ENCODE assay signal across 10 mouse cellular contexts in genomic region chr9:37248381-37248906, GRCm38 (mm10). TPM values are rescaled to one million over a fixed set of nuclear protein-coding genes. Genes with fewer than 3 reads are reported as not detected.
DNase-seq lines count a peak whose midpoint lies in the region; ATAC-seq and TF ChIP-seq lines count a peak whose summit lies in the region.
"Had no signal": no experiment of that assay in that cellular context is flagged by ENCODE, and none has a peak within 500 bp of the region (broad histone marks: within the 10 kb centered on the region; RNA-seq: fewer than 3 reads in every experiment).

No protein-coding gene starts in this region.

- H3K36me3 ChIP-seq in lung, embryonic 14.5 days (ENCODE audit: insufficient read depth): no peaks in the 10 kb centered on the region
- no peaks in the 10 kb centered on the region for H3K36me3 ChIP-seq in forebrain, embryonic 15.5 days
- H3K36me3 ChIP-seq: heart, embryonic 15.5 days had no signal

- no peaks in the 10 kb centered on the region for H3K27me3 ChIP-seq in lung, embryonic 14.5 days (ENCODE audit: insufficient read depth, low read length)
- H3K27me3 ChIP-seq in forebrain, embryonic 15.5 days: no peaks in the 10 kb centered on the region
- H3K27me3 ChIP-seq: heart, embryonic 15.5 days had no signal

- no peaks in the 10 kb centered on the region for H3K9me3 ChIP-seq in lung, embryonic 14.5 days (ENCODE audit: low read depth, low read length)
- no peaks in the 10 kb centered on the region for H3K9me3 ChIP-seq in forebrain, embryonic 15.5 days
- H3K9me3 ChIP-seq: heart, embryonic 15.5 days had no signal

- peak; percentile 13 for DNase-seq in embryo, embryonic 9.5 days (ENCODE audit: extremely low spot score)
- DNase-seq in embryo, embryonic 11 days: no peak
- no peak for DNase-seq in lung, embryonic 14.5 days
- no peak for DNase-seq in lung, postnatal 36 days
- DNase-seq in retina, postnatal 1 day: peak; percentile 36
- DNase-seq in heart, adult 18-20 months: no peak
- no peak for DNase-seq in right cerebral cortex, postnatal 25 days
- DNase-seq: adrenal gland, postnatal 10 days had no signal

- H3K4me3 ChIP-seq in lung, embryonic 14.5 days (ENCODE audit: low read depth, low read length): no peak overlapping the region
- no peak overlapping the region for H3K4me3 ChIP-seq in forebrain, embryonic 15.5 days
- H3K4me3 ChIP-seq: heart, embryonic 15.5 days had no signal

- H3K4me2 ChIP-seq in lung, embryonic 14.5 days: no peak overlapping the region
- H3K4me2 ChIP-seq in forebrain, embryonic 15.5 days (replicated peaks): no peak overlapping the region
- H3K4me2 ChIP-seq: heart, embryonic 15.5 days had no signal

- no peaks in the 10 kb centered on the region for H3K4me1 ChIP-seq in lung, embryonic 14.5 days (ENCODE audit: insufficient read depth)
- H3K4me1 ChIP-seq in forebrain, embryonic 15.5 days: peaks cover 12% of the 10 kb centered on the region

- ATAC-seq in lung, embryonic 14.5 days (ENCODE audit: insufficient read depth): peak; percentile 32; the same call in 1 of the 2 replicates
- peak; percentile 84 for ATAC-seq in forebrain, embryonic 15.5 days (replicated peaks)

- 38% methylated on average over 3 of the region's 3 CpGs for WGBS in lung, embryonic 14.5 days
- 49% methylated on average over 3 of the region's 3 CpGs for WGBS in forebrain, embryonic 15.5 days

- H3K9ac ChIP-seq in lung, embryonic 14.5 days: no peak overlapping the region
- no peak overlapping the region for H3K9ac ChIP-seq in forebrain, embryonic 15.5 days (replicated peaks)
- H3K9ac ChIP-seq: heart, embryonic 15.5 days had no signal

- TF ChIP-seq CTCF in lung, embryonic 14.5 days (IDR thresholded peaks at IDR 0.05; ENCODE audit: low read depth): 0 out of 2 replicates have a peak, but pooled peaks have one; percentile 9

- H3K27ac ChIP-seq in lung, embryonic 14.5 days (ENCODE audit: low read depth): no peak overlapping the region
- H3K27ac ChIP-seq in forebrain, embryonic 15.5 days (replicated peaks): peak overlapping the region; percentile 46
- H3K27ac ChIP-seq: heart, embryonic 15.5 days had no signal

RNA-seq across cellular contexts. Expression of gene Slc37a2, which starts 7.1 kb away (rescaled TPM):
- polyA plus RNA-seq in lung, embryonic 14.5 days (2014; fragmentation: Nextera tagmentation; extraction: Ambion mirVana): 1.4 and 1.8 TPM in 2 replicates
- 0.97 TPM in 2 replicates for polyA plus RNA-seq in forebrain, embryonic 15.5 days (2015; fragmentation: Nextera tagmentation; extraction: Ambion mirVana)
- total RNA-seq in heart, adult 18-20 months (2021): 1 to 10 TPM; 2.4 to 3.1 TPM

RNA-seq across cellular contexts. Expression of gene Tmem218, which starts 40.4 kb away (rescaled TPM):
- polyA plus RNA-seq in lung, embryonic 14.5 days (2014; fragmentation: Nextera tagmentation; extraction: Ambion mirVana): 12.6 and 13.3 TPM in 2 replicates
- polyA plus RNA-seq in forebrain, embryonic 15.5 days (2015; fragmentation: Nextera tagmentation; extraction: Ambion mirVana): 10.4 and 11.1 TPM in 2 replicates
- total RNA-seq in heart, adult 18-20 months (2021): 1 to 10 TPM; 7.6 to 8.3 TPM

Comparison
In these comparisons a context has a peak if more than half of its experiments do, and no peak if none do; other contexts are left out.
1. DNase-seq: peak in embryo, embryonic 9.5 days (single experiment) and retina, postnatal 1 day (single experiment); none in embryo, embryonic 11 days (single experiment), lung, embryonic 14.5 days (single experiment), lung, postnatal 36 days (single experiment), heart, adult 18-20 months (0 of 2) and right cerebral cortex, postnatal 25 days (single experiment).